Mouse (Mus musculus) right cerebral cortex, postnatal 10 days (tissue): ENCODE results near the gene Snx25.

ENCODE experiments used
- DNase-seq, 2 experiments: peaks; one replicate each; pipeline ENCODE4 v3.0.0; 2021; ENCODE audit warnings: low spot score in 2 of 2

Gene Snx25

DNA sequence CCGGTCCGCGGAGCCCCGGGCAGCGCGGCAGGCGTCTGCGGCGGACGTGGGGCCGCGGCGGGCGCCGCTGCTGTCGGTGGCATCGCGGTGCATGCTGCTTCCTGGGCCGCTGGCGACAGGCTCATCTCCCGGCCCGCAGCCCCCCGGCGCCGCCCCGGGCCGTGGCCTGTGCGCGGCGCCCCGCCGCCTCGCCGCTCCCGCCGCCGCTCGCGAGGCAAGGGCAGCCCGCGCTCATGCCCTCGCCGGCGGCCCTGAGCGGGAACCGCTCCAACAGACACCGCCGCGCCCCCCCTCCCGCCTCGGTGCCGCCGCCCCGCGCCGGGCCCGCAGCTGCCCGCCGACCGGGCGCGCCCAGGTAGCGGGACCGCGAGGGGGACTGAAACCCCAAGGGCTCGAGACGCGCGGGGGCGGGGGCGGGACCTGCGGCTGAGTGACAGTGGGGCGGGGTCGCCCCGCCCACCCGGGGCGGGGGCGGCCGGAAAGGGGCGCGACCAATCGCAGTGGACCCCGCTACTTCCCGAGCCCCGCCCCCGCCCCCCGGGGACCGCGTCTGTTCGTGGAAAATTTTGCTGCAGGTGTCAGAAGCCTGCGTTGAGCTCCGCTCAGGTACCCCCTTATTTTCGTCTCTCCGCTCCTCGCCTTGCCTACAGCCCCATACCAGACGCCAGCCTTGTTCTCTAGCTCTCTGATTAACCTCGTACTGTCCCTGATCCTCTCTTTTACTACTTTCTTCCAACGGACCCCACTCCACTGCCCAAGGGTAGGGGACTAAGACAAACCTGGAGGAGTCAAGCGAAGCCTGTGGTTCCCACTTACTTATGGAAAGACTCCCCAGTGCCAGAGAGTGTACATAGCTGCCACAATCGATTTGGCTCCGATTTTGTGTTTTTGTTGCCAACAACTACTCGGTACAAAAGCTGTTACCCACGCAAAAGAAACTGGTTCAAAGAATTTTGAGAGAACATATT is at the start of gene Snx25:
TSS of gene Snx25 (minus strand) at position 96 of the 968 bp plus-strand sequence.
- peak; percentile 87 to 89 for DNase-seq

DNA sequence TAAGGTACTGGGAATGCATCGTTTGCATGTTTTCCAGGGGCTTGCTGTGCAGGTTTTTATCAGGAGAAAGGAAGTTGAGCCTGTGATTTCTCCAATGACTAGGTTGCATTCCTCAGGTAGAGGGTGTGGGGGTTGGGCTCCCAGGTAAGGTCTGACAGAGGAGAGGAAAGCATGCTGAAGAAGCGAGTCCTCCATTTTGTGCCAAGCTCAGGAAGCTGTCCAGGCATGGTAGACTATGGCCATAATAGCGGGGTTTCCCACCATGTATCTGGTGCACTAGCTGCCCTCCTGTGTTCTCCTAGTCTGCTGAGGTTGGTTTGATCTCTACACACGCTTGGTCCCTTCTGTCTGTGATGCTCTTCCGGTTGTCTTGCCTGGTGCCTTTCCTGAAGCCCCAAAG is 45.7 kb upstream of the Snx25 start:
- no peak for DNase-seq

DNA sequence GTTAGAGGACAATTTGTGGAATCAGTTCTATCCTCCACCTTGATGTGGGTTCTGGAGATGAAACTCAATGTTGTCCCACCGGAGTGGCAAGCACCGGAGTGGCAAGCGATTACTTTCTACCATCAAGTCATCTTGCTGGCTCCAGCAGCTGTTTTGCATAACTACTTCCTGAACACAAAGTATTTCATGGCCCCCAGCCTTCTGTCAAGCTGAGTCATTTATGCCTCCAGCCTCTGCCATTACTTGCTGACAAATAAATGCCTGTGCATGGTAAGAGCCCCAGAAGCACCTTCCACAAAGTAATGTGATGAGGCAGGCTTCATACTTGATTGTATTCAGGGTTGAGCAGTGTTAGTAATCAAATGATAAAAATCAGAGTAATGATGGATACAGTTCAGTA is 44.9 kb upstream of the Snx25 start:
- DNase-seq: peak in 1 of 2 experiments; percentile 10

DNA sequence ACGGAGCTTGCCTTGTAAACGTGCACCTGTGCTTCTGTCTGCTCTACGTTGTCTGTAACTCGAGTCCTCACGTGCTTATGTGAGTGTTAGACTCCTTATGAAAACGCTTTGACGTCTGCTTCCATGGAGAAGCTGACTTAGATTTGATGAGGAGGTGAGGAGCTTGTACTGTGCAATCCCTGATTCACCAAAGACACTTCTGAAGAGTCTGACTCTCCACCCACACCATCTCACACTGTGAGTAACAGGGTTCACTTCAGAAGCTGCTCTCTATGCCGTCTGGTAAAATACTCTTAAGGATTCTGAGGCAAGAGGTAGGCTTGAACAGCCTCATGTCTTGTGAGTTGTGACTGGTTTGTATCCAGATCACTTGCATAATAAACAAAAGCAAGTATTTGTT is 41.1 kb upstream of the Snx25 start:
- no peak for DNase-seq

DNA sequence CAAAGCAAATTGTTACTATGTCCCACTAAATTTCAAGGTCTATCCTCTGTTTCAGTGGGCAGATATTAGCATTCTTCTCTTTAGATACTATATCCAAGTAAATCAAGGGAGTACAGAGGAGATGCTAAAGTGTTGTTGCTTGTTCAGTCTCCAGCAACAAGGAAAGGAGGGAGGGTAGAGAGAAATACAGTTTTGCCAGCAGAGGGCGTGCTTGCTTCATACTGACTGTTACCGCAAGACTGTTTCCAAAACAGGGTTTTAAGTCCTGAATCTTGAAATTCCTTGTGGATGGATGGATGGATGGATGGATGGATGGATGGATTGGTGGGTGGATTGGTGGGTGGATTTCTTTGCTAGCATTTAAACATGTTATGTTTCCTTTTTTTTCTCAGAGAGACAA is 33.4 kb upstream of the Snx25 start:
- DNase-seq: peak; percentile 53 to 73

DNA sequence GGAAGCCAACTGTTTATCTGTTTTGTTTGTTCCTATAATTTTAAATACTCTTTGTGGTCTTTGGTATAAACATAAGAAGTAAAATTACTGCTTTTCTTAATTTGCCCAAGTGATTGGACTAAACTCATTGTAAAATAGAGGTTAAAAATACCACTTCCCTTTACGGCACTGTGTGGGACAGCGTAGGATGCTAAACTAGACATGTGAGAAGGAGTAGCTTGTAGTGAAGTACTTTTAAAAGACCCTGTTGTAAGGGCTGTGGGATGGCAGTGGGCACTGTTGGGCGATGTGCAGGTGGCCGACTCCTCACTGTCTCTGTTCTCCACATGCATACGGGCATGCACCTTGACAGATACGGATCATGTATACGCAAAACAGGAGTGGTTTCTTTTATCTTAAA is 28.2 kb upstream of the Snx25 start:
- no peak for DNase-seq

DNA sequence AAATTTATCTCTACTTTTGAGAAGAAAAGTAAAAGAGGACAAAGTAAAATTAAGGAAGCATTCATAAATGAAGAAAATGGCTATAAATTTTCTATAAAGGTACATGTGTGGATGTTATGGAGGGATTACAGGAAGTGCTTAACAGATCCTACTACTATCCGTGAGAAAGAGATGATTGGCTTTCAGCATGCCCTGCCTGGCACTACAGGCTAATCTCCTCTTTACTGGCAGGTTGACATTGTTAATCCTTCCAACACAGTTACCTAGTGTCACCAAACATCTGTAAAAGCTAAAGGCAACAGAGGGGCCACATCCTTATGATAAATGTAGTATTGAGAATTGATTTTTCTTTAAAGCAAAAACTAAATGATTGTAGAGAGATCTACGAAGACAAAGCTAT is 21.7 kb upstream of the Snx25 start:
- DNase-seq: no peak

DNA sequence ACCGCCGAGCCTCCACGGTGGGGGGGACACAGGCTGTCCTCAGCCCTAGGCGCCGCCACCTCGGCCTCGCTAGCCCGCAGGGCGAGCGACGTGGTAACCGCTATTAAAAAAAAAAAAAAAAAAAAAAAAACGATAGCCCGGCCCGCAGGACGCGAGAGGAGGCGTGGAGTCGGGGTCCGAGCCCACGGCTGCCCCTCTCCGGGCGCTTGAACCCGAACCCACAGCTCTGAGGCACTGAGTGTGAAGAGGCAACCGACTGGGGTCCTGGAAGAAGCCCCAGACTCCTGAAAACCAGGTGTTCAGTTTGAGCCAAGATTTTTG is 11.9 kb upstream of the Snx25 start:
- DNase-seq: no peak

DNA sequence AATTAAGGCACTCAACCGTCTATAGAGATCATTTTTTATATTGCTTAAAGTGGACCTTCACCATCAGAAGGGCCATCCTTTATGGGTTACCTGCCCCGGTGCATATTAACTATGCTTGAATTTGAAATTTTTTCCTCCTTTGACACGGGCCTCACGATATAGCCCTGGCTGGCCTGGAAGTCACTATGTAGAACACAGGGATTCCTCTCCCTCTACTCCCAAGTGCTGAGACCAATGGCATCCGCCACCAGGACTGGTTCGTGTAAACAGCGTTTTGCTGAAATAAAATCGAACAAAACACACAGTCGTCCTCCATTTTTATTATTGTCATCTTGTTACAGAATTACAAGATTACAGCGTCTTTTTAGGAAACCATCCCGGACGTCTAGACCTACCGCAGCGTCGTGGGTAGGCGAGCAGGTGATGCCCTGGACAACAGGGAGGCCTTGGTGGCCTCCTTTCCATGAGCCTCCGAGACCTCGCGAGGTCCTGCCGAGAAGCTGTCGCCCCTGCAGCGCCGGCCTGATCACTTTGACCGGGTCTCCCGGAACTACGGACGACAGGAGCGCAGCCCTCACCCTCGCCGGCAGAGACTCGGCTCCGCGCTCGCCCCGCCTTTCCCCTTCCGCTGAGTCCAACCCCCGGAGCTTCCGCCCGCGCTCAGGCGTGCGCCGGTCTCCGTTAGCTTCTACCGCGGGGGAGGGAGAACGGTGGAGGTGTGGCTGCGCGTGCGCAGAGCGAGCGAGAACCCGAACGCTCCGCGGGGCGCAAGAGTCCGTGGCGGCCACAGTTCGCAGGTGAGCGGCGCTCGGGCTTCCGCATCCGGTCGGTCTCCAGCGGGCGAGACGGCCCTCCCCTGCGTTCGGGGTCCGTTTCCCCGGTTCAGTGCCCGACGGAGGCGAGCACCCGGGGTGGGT is 11.3 kb upstream of the Snx25 start:
- peak; percentile 96 to 97 for DNase-seq

DNA sequence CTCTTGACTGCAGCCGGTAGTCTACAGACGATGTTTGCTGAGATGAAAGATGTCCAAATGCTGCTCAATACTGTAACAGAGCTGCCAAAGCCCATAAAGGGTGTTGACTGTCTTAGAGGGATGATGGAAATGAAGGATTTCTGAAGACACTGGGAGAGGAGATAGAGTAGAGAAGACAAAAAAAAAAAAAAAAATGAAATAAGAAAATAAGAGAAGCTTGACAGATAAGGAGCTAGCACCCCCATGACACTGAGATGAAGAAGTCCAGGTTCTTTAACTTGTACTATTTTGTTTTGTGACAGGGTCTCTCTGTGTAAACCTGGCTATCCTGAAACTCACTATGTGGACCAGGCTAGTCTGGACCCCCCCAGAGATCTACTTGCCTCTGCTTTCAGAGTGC is 1.1 kb upstream of the Snx25 start:
- DNase-seq: no peak

DNA sequence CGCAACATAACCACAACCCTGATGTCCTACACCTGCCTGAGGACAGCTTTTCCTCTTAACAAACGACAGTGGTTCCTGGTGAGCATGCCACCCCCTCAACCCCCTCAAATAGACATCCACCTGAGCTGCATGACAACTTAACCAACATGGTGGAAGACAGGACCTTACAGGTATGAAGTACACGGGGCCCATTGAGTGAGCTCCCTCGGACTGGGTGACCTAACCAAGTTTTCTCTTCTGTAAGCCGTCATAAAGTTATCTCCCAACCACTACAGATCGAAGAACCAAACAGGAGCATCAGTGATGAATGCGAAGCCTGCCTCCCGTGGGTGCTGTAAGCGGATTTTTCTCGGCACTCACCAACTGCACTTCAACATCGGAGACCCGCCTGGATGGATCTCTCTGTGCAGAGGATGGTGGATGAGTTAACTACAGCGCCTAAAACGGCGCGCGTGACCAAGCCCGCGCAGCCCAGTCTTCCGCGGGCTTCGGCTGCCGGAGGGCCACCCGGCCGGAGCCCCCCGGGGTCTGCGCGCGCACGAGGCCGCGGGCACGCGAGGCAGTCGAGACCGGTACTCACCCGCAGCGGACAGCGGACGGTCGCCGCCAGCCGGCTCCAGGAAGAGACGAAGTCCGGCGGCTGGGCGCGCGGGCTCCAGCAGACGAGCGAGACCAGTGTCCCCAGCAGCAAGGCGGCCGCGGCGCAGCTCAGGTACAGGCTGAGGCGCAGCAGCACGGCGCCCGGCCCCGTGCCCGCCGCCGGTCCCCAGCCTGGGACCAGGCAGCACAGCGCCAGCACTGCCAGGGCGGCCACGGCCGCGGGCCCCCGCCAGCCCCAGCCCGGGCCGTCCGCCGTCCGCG is 527 bp downstream of the Snx25 start, which contains the start of gene Cfap97:
TSS of gene Cfap97 (plus strand) at position 570 of the 861 bp plus-strand sequence.
- peak; percentile 56 to 59 for DNase-seq

DNA sequence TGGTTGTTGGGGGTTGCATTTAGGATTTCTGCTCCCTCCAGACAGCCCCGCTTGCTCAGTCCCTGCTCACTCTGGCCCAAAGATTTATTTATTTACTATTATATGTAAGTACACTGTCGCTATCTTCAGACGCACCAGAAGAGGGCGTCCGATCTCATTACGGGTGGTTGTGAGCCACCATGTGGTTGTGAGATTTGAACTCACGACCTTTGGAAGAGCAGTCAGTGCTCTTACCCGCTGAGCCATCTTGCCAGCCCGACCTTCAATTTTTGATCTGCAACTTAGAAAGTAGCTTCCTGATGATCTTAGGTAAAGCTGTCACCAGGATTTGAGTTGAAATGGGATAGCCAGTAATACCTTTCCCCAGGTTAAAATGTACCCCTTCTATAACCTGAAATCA is 2.2 kb downstream of the Snx25 start:
- DNase-seq: no peak

DNA sequence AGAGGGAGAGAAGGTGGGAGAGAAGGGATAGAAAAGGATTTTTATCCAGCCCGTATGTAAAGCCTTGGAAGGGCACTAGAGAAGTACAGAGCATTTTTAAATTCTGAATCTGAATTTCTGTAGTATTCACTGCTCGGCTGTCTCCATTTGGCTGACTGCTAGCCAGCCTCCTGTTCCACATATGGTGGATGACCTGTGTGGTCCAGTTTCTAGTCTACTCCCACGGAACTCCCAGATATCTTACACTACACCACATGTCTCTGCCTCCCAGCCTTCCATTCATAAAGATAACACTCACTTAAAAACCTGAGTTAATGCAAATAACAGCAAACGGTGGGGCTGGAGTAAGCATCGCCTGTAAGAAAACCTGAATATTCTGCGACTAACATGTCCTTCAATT is 2.7 kb downstream of the Snx25 start:
- no peak for DNase-seq

DNA sequence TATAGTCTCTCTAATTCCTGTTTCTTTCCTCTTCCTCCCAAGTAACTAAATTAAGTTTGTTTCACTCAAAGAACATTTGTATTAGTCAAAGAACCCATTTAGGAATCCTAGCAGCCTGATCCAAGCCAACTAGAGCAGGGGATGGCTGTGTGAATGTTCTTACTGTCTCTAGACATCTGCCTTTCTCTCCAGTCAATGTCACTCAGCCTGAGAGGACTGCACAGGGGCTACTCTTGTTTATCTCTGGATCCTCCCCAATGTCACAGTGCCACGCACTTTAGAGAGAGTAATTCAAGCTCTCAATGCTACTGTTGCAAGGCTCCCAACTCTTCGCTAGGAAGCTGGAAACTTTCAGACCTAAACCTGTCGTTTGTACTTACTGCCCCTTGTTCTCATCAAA is 5.8 kb downstream of the Snx25 start:
- no peak for DNase-seq

DNA sequence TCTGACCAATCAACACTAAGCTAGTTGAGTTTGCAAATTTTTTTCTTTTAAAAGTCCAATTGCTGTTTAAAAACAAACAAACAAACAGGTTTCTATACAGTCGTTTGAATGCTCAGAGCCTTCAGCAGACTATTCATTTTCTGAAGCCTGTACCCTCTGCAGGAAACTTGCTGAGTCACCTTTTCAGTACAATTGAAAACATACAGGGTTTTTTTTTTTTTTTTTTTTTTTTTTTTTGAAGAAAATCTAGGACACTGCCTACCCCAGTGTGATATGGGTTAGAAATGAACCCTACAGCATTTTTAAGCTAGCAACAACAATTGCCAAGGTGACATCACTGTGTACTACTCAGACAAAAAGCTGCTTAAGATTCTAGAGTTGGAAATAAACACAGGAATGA is 8.0 kb downstream of the Snx25 start:
- DNase-seq: peak in 1 of 2 experiments; percentile 5

DNA sequence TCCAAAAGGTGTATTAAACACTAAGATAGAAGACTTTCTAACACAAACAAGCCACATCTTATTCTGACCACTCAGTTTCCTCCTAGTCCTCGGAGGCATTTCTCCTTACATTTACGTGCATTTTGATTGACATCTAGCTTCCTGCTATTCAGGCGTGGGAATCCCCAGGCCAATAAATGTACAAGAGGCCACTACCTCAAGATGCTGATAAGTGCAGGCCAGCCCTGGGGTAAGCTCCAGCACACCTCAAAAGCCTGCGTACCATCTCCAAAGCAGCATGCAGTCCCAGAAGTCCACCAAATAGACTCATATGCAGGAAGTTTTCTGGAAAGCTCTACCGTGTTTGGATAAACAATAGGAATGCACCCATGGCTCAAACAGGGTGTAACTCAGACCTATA is 8.5 kb downstream of the Snx25 start:
- DNase-seq: peak in 1 of 2 experiments; percentile 16

DNA sequence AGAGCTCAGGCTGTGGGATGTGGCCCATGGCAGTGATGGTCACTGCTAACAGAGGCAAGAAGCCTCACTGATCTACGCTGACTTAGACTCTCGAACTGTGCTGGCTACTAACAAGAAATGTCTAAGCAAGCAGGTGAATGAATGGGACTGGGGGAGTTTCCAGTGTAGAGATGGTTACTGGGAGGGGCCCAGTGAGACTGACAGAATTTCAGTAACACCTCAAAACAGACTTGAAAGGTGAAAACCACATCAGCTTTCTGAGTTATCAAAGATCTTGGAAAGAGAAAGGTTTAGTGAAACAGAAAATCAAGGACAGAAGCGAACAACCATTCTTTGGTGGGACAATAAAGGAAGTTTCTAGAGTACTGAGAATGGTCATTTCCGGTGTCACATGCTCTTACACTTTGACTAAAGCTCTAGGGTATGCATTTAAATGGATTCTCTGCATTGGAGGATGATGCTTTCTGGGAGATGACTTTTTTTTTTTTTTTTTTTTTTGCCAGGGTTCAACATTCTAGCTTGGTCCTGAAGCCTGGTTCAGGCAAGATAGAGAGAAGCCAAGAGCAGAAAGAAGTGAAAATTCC is 9.4 kb downstream of the Snx25 start:
- DNase-seq: peak in 1 of 2 experiments; percentile 13

DNA sequence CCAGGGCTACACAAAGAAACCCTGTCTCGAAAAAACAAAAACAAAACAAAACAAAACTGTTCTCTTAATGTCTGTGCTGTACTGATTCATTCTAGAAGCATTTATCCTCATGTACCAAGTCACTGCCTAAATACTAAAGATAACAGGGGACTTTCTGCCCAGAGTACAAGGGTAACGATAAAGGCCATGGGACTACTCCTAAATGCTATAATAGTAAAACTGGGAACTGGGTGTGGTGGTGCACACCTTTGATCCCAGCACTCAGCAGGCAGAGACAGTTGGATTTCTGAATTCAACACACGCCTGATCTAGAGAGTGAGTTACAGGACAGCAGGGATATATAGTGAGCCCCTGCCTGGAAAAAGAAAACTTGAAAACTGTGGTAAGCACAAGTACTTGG is 10.3 kb downstream of the Snx25 start:
- no peak for DNase-seq

DNA sequence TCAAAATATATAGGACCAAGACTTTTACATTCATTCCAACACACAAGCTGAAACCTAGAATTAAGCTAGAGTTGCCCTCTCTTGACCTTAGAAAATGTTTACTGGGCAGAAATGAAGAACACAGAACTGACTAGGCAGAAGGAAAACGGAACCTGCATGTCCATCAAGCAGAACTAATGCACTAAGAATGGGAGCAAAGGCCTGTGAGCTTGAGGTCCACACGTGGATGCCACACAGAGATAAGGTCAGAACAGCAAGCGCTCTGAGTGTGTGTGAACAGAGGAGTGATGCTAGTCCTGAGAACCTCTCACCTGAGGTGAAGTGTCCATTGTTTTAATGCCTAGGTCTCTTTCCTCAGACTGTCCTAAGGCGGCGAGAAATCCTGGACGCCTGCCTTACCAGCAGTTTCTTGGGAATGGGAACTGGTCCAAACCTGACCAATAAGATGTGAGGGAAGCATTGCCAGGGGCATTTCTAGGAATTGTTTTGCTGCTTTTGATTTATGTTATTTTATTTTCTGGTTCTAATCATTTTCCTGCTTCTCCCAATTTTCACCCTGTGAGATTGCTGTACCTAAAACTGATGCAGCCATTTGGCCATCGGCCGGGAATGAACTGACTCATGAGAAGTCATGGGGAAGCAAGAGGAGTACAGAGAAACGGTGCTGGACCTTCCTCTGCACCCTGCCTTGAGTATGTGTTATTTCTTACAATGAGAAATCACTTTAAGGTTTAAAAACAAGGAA is 11.4 kb downstream of the Snx25 start:
- peak in 1 of 2 experiments; percentile 19 for DNase-seq

DNA sequence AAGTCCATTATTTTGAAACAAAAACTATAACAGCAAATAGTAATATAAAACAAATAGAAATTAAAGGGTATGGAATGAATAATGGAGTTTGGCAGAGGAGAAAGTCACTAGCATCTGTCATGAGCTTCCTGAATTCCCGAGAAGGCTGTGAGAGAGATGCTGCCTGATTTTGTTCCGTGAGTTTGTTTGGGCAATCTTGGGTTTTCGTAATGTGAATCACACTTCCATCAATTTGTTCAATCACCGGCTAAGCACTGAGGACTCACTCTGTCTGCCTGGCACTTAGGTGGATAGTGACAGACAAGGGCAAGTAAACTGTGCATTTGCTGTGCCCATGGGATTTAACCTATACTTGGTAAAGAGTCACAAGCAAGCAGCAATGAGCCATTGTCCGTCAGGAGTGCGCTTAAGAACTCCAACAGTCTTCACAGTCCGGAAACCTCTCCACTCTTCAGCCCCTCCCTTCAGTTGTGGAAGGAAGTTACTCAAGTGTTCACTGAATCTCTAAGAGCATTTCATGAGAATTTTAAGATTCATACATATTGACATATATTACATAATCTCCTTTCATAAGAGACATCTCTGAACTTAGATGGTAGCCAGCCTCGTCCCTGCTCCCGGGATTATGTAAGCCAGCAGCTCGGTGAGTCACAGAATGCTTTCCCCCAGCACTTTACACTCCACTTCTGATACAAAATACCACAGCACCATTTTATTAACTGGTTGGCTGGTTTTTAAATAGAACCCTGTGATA is 13.9 kb downstream of the Snx25 start:
- peak in 1 of 2 experiments; percentile 14 for DNase-seq
